Mouse (Mus musculus): ENCODE results near the gene Hacd3. TPM values are rescaled to one million over a fixed set of nuclear protein-coding genes. Genes with fewer than 3 reads are reported as not detected.
"Not testable (repeated sequence)": the region's sequence is repeated elsewhere in the genome, so short reads cannot be mapped to it uniquely, and the experiment has no call there.

The Hacd3 gene
- 113 and 117 TPM in 2 replicates for polyA plus RNA-seq (2012; rRNA removed)

DNA sequence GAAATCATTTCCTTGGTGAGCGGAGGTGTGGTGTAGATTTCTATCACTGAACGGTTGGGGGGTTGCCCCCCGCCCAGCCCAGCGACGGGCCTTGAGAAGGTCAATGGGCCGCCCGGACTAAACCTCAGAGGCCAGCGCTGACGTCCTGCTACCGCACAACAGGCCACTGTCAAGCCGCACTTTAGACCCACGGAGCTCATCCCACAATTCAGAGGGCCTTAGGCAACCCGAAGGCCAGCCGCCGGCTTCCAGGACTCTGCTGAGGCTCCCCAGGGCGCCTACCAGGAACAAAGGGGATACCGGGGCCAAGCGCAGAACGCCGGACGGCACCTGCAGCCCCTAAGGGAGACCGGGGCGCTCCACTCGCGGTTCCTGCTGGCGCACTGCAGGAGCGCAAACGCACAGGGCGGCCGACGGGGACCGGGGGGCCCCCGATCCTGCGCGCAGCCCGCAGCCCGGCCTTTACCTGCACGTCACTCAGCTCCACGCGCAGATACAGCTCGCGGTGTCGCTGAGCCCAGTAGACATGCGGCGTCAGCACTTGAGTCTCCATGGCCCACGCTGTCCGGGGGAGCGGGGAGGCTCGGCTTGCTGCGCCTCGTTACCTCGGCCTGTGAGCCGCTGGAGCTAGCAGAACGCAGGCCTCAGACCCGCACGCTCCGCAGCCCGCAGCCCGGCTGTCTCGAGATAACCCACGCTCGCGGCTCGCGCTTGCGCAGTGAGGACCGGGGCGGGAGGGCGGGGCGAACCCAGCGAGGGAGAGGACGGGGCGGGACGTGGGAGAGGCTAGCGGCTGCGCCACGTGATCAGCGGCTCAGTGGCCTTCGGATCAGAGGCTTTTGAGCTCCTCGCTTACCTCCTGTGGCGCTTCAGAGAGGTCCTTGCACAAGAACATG, at the start of gene Hacd3:
TSS of gene Hacd3 (minus strand) at position 703 of the 896 bp plus-strand sequence.
- TF ChIP-seq POLR2A (IDR thresholded peaks at IDR 0.05; ENCODE audit: borderline replicate concordance, extremely low read depth, insufficient read depth, insufficient read length, poor library complexity, severe bottlenecking) (peak; percentile 96), CTCF (IDR thresholded peaks at IDR 0.05; ENCODE audit: borderline replicate concordance, extremely low read depth, insufficient read depth, insufficient read length) (no peak)
- peak; percentile 97 for DNase-seq (ENCODE audit: low read depth)

DNA sequence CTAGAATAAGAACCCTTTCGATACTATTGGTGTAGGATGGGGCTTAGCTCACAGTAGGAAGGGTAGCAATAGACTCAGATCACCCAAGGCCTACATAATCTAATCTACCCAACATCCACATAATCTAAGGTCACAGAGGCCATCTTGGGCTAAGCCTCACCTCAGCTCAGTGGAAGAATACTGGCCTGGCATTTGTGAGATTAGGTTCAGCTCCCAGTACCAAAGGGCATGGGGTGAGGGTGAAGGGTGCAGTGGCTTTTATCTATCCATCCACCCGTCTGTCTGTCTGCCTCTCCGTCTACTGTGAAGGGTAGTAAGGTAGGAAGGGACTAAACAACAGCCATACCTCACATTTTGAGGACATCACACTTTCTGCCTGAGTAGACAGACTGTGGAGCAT, 49.1 kb upstream of the Hacd3 start:
- TF ChIP-seq POLR2A (IDR thresholded peaks at IDR 0.05; ENCODE audit: borderline replicate concordance, extremely low read depth, insufficient read depth, insufficient read length, poor library complexity, severe bottlenecking) (no peak), CTCF (IDR thresholded peaks at IDR 0.05; ENCODE audit: borderline replicate concordance, extremely low read depth, insufficient read depth, insufficient read length) (no peak)
- DNase-seq (ENCODE audit: low read depth), result no peak

DNA sequence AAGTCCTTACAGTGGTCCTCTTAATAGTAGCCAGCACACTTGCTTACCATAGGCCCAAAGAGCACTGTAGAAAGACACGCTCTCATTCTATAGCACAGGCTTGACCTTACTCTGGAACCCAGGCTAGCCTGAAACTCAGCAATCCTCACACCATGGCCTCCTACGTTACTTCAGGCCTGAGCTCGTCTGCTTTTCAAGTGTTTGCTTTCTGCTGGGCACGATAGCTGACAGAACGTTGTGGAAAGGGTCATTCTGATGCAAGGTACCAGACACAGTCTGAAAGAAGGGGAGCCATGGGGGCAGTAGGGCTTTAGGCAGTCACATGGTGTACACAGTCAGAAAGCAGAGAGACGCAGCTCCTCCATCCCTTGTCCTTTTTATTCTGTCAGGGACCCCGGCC, 42.8 kb upstream of the Hacd3 start:
- TF ChIP-seq CTCF (IDR thresholded peaks at IDR 0.05; ENCODE audit: borderline replicate concordance, extremely low read depth, insufficient read depth, insufficient read length) (no peak), POLR2A (IDR thresholded peaks at IDR 0.05; ENCODE audit: borderline replicate concordance, extremely low read depth, insufficient read depth, insufficient read length, poor library complexity, severe bottlenecking) (no peak)
- no peak for DNase-seq (ENCODE audit: low read depth)

- TF ChIP-seq CTCF (IDR thresholded peaks at IDR 0.05; ENCODE audit: borderline replicate concordance, extremely low read depth, insufficient read depth, insufficient read length) (no peak), POLR2A (IDR thresholded peaks at IDR 0.05; ENCODE audit: borderline replicate concordance, extremely low read depth, insufficient read depth, insufficient read length, poor library complexity, severe bottlenecking) (no peak)
- no peak for DNase-seq (ENCODE audit: low read depth)
These were observed 29.5 kb upstream of the Hacd3 start for GRCm38 (mm10) chr9:65050981-65051380.

GRCm38 (mm10) chr9:65049422-65049821, 27.9 kb upstream of the Hacd3 start:
- DNase-seq (ENCODE audit: low read depth), result no peak
- TF ChIP-seq POLR2A (IDR thresholded peaks at IDR 0.05; ENCODE audit: borderline replicate concordance, extremely low read depth, insufficient read depth, insufficient read length, poor library complexity, severe bottlenecking) (no peak), CTCF (IDR thresholded peaks at IDR 0.05; ENCODE audit: borderline replicate concordance, extremely low read depth, insufficient read depth, insufficient read length) (no peak)

- no peak for DNase-seq (ENCODE audit: low read depth)
- TF ChIP-seq POLR2A (IDR thresholded peaks at IDR 0.05; ENCODE audit: borderline replicate concordance, extremely low read depth, insufficient read depth, insufficient read length, poor library complexity, severe bottlenecking) (no peak), CTCF (IDR thresholded peaks at IDR 0.05; ENCODE audit: borderline replicate concordance, extremely low read depth, insufficient read depth, insufficient read length) (no peak)
These were observed 25.5 kb upstream of the Hacd3 start for GRCm38 (mm10) chr9:65046993-65047392.

DNA sequence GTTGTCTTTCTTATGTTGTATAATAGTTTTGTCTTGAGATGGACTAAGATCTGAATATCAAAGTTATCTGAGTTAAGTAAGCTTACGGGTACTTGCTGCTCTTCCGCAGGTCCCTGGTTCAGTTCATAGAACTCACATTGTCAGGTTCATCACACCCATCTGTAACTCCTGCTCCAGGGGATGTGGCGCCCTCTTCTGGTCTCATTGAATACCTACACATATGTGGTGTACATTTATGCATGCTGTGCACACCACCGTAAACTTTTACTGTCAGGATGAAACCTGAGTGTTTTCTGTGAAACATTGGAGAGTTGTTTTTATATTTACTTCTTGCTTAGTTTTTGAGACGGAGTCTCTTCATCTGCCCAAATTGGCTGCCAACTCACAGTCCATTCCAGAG, 19.9 kb upstream of the Hacd3 start:
- no peak for DNase-seq (ENCODE audit: low read depth)
- TF ChIP-seq CTCF (IDR thresholded peaks at IDR 0.05; ENCODE audit: borderline replicate concordance, extremely low read depth, insufficient read depth, insufficient read length) (peak; percentile 40; the same call in 1 of the 2 replicates), POLR2A (IDR thresholded peaks at IDR 0.05; ENCODE audit: borderline replicate concordance, extremely low read depth, insufficient read depth, insufficient read length, poor library complexity, severe bottlenecking) (no peak)

DNA sequence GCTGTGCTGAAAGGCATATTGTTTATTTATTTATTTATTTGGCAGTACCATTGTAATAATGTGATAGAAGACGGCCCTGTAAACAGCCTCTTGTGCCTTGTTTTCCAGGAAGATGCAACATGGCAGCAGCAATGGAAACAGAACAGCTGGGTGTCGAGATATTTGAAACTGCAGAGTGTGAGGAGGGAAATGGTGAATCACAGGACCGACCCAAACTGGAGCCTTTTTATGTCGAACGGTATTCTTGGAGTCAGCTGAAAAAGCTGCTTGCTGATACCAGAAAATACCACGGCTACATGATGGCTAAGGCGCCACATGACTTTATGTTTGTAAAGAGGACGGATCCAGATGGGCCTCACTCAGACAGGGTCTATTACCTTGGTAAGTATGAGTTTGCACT, 15.4 kb upstream of the Hacd3 start:
- TF ChIP-seq POLR2A (IDR thresholded peaks at IDR 0.05; ENCODE audit: borderline replicate concordance, extremely low read depth, insufficient read depth, insufficient read length, poor library complexity, severe bottlenecking) (no peak), CTCF (IDR thresholded peaks at IDR 0.05; ENCODE audit: borderline replicate concordance, extremely low read depth, insufficient read depth, insufficient read length) (no peak)
- DNase-seq (ENCODE audit: low read depth), result peak; percentile 1

GRCm38 (mm10) chr9:65036456-65036855, 15.0 kb upstream of the Hacd3 start:
- DNase-seq (ENCODE audit: low read depth), result peak; percentile 69
- TF ChIP-seq CTCF (IDR thresholded peaks at IDR 0.05; ENCODE audit: borderline replicate concordance, extremely low read depth, insufficient read depth, insufficient read length) (no peak), POLR2A (IDR thresholded peaks at IDR 0.05; ENCODE audit: borderline replicate concordance, extremely low read depth, insufficient read depth, insufficient read length, poor library complexity, severe bottlenecking) (no peak)

DNA sequence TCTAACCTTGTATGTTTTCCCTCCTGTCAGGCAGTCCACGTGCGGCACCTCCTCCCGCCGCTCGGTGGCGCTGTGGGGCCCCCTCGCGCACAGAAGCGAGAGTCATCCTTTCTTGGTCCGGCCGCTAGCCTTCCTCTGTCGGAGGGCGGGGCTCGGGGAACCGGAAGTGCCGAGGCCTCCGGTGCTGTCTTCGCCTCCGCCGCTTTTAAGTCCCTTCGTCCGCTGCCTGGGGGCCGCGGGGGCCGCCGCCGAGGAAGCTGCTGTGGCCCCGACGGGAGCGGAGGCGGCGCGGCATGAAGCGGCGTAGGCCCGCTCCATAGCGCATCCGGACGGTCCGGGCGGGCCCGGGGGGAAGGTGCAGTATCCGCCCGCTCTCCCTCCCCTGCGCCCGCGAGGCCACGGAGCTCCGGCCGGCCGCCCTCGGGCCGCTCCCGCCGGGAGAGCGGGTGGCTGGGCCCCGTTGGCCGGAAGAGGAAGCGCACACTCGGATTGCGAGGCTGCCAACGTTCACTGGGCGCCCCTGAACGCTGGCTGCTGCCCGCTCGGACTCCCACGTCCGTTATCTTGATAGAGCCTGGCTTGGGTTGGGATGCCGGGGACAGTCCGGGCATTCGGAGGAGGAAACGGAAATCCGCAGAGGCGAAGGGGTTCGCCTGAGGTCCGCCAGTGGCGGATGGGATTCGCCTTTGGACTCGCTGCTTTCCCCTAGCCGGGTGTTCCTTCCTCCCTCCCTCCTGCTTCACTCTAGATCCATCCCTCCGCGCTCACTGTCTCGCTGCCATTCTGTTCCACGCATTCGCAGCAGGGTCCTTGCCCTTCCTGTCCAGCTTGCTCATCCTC, 11.0 kb upstream of the Hacd3 start, which contains the start of gene Dpp8:
TSS of gene Dpp8 (plus strand) at position 146 of the 840 bp plus-strand sequence.
- TF ChIP-seq CTCF (IDR thresholded peaks at IDR 0.05; ENCODE audit: borderline replicate concordance, extremely low read depth, insufficient read depth, insufficient read length), result peak; percentile 98
- peak; percentile 68 for TF ChIP-seq POLR2A (IDR thresholded peaks at IDR 0.05; ENCODE audit: borderline replicate concordance, extremely low read depth, insufficient read depth, insufficient read length, poor library complexity, severe bottlenecking)
- DNase-seq (ENCODE audit: low read depth), result peak; percentile 97

- TF ChIP-seq POLR2A (IDR thresholded peaks at IDR 0.05; ENCODE audit: borderline replicate concordance, extremely low read depth, insufficient read depth, insufficient read length, poor library complexity, severe bottlenecking) (no peak), CTCF (IDR thresholded peaks at IDR 0.05; ENCODE audit: borderline replicate concordance, extremely low read depth, insufficient read depth, insufficient read length) (no peak)
- no peak for DNase-seq (ENCODE audit: low read depth)
These were observed 10.4 kb upstream of the Hacd3 start for GRCm38 (mm10) chr9:65031894-65032268.

- not testable (repeated sequence) for DNase-seq (ENCODE audit: low read depth)
These were observed 9.9 kb upstream of the Hacd3 start for GRCm38 (mm10) chr9:65031355-65031754.

Measured in brain, embryonic 14.5 days (tissue).